Mouse (Mus musculus): ENCODE measurements at regions not wholly inside any gene's neighbourhood (a gene's known extent, or its start where the extent isn't known, plus 50 kb on each side); places are given as distances from the start of the nearest gene placed in this dataset.

- 86% methylated on average over 2 of the region's 2 CpGs for WGBS (ENCODE audit: insufficient replicate concordance)
- H3K4me1 ChIP-seq (ENCODE audit: control insufficient read depth, insufficient read depth, low read length), result no peaks in the 10 kb centered on the region
- H3K9ac ChIP-seq (ENCODE audit: low read depth, low read length), result no peak overlapping the region
- H3K36me3 ChIP-seq (ENCODE audit: control insufficient read depth, insufficient read depth, low read length), result no peaks in the 10 kb centered on the region
- ATAC-seq (replicated peaks; ENCODE audit: insufficient number of reproducible peaks, low FRiP score, low TSS enrichment), result no peak
- H3K27ac ChIP-seq (ENCODE audit: low read depth, low read length), result no peak overlapping the region
- no peaks in the 10 kb centered on the region for H3K9me3 ChIP-seq (replicated peaks; ENCODE audit: control insufficient read depth, low read length)
- H3K27me3 ChIP-seq (ENCODE audit: control insufficient read depth, insufficient read depth, low read length), result no peaks in the 10 kb centered on the region
- H3K4me2 ChIP-seq, result no peak overlapping the region
- H3K4me3 ChIP-seq (ENCODE audit: low read depth, low read length), result no peak overlapping the region
These were observed 117.7 kb downstream of the Pah start for GRCm38 (mm10) chr10:87639339-87639738.

- H3K4me3 ChIP-seq (ENCODE audit: low read depth, low read length), result no peak overlapping the region
- H3K36me3 ChIP-seq (ENCODE audit: control insufficient read depth, insufficient read depth, low read length), result no peaks in the 10 kb centered on the region
- no peaks in the 10 kb centered on the region for H3K27me3 ChIP-seq (ENCODE audit: control insufficient read depth, insufficient read depth, low read length)
- H3K4me2 ChIP-seq, result no peak overlapping the region
- H3K4me1 ChIP-seq (ENCODE audit: control insufficient read depth, insufficient read depth, low read length), result no peaks in the 10 kb centered on the region
- 16% methylated on average over 1 of the region's 1 CpGs for WGBS (ENCODE audit: insufficient replicate concordance)
- no peak for ATAC-seq (replicated peaks; ENCODE audit: insufficient number of reproducible peaks, low FRiP score, low TSS enrichment)
- H3K27ac ChIP-seq (ENCODE audit: low read depth, low read length), result no peak overlapping the region
- no peak overlapping the region for H3K9ac ChIP-seq (ENCODE audit: low read depth, low read length)
- no peaks in the 10 kb centered on the region for H3K9me3 ChIP-seq (replicated peaks; ENCODE audit: control insufficient read depth, low read length)
These were observed 127.5 kb downstream of the Pah start for GRCm38 (mm10) chr10:87649091-87649490.

GRCm38 (mm10) chr10:87652139-87652740 is 130.6 kb downstream of the Pah start:
- no peak for ATAC-seq (replicated peaks; ENCODE audit: insufficient number of reproducible peaks, low FRiP score, low TSS enrichment)
- no peaks in the 10 kb centered on the region for H3K4me1 ChIP-seq (ENCODE audit: control insufficient read depth, insufficient read depth, low read length)
- 79% methylated on average over 8 of the region's 8 CpGs for WGBS (ENCODE audit: insufficient replicate concordance)

GRCm38 (mm10) chr10:87654112-87654511 is 132.5 kb downstream of the Pah start:
- H3K9ac ChIP-seq (ENCODE audit: low read depth, low read length), result no peak overlapping the region
- no peak overlapping the region for H3K27ac ChIP-seq (ENCODE audit: low read depth, low read length)
- no peak for ATAC-seq (replicated peaks; ENCODE audit: insufficient number of reproducible peaks, low FRiP score, low TSS enrichment)
- no peaks in the 10 kb centered on the region for H3K36me3 ChIP-seq (ENCODE audit: control insufficient read depth, insufficient read depth, low read length)
- H3K4me2 ChIP-seq, result no peak overlapping the region
- H3K9me3 ChIP-seq (replicated peaks; ENCODE audit: control insufficient read depth, low read length), result no peaks in the 10 kb centered on the region
- no peaks in the 10 kb centered on the region for H3K27me3 ChIP-seq (ENCODE audit: control insufficient read depth, insufficient read depth, low read length)
- WGBS (ENCODE audit: insufficient replicate concordance), result 77% methylated on average over 4 of the region's 4 CpGs
- no peak overlapping the region for H3K4me3 ChIP-seq (ENCODE audit: low read depth, low read length)
- H3K4me1 ChIP-seq (ENCODE audit: control insufficient read depth, insufficient read depth, low read length), result no peaks in the 10 kb centered on the region

More at GRCm38 (mm10) chr10:87652139-87652740, 130.6 kb downstream of the Pah start:
- H3K36me3 ChIP-seq (ENCODE audit: control insufficient read depth, insufficient read depth, low read length), result no peaks in the 10 kb centered on the region
- H3K27ac ChIP-seq (ENCODE audit: low read depth, low read length), result no peak overlapping the region
- H3K9ac ChIP-seq (ENCODE audit: low read depth, low read length), result no peak overlapping the region
- no peak overlapping the region for H3K4me3 ChIP-seq (ENCODE audit: low read depth, low read length)
- no peak overlapping the region for H3K4me2 ChIP-seq
- H3K9me3 ChIP-seq (replicated peaks; ENCODE audit: control insufficient read depth, low read length), result no peaks in the 10 kb centered on the region
- H3K27me3 ChIP-seq (ENCODE audit: control insufficient read depth, insufficient read depth, low read length), result no peaks in the 10 kb centered on the region

GRCm38 (mm10) chr10:87666020-87666718 is 144.6 kb downstream of the Pah start:
- Histone ChIP-seq H3K36me3 (ENCODE audit: control insufficient read depth, insufficient read depth, low read length) (no peaks in the 10 kb centered on the region), H3K4me1 (ENCODE audit: control insufficient read depth, insufficient read depth, low read length) (no peaks in the 10 kb centered on the region), H3K27ac (ENCODE audit: low read depth, low read length) (no peak overlapping the region), H3K4me3 (ENCODE audit: low read depth, low read length) (no peak overlapping the region), H3K9me3 (replicated peaks; ENCODE audit: control insufficient read depth, low read length) (no peaks in the 10 kb centered on the region), H3K4me2 (no peak overlapping the region), H3K27me3 (ENCODE audit: control insufficient read depth, insufficient read depth, low read length) (no peaks in the 10 kb centered on the region), H3K9ac (ENCODE audit: low read depth, low read length) (no peak overlapping the region)
- 72% methylated on average over 9 of the region's 9 CpGs for WGBS (ENCODE audit: insufficient replicate concordance)
- no peak for ATAC-seq (replicated peaks; ENCODE audit: insufficient number of reproducible peaks, low FRiP score, low TSS enrichment)

GRCm38 (mm10) chr10:87666719-87667387 is 145.3 kb downstream of the Pah start:
- Histone ChIP-seq H3K4me1 (ENCODE audit: control insufficient read depth, insufficient read depth, low read length) (no peaks in the 10 kb centered on the region), H3K27me3 (ENCODE audit: control insufficient read depth, insufficient read depth, low read length) (no peaks in the 10 kb centered on the region), H3K9me3 (replicated peaks; ENCODE audit: control insufficient read depth, low read length) (no peaks in the 10 kb centered on the region), H3K4me2 (no peak overlapping the region), H3K4me3 (ENCODE audit: low read depth, low read length) (no peak overlapping the region), H3K9ac (ENCODE audit: low read depth, low read length) (no peak overlapping the region), H3K36me3 (ENCODE audit: control insufficient read depth, insufficient read depth, low read length) (no peaks in the 10 kb centered on the region), H3K27ac (ENCODE audit: low read depth, low read length) (no peak overlapping the region)
- no peak for ATAC-seq (replicated peaks; ENCODE audit: insufficient number of reproducible peaks, low FRiP score, low TSS enrichment)
- 78% methylated on average over 7 of the region's 7 CpGs for WGBS (ENCODE audit: insufficient replicate concordance)

- Histone ChIP-seq H3K4me2 (no peak overlapping the region; the same call in 1 of the 2 replicates), H3K27ac (ENCODE audit: low read depth, low read length) (no peak overlapping the region), H3K9me3 (replicated peaks; ENCODE audit: control insufficient read depth, low read length) (no peaks in the 10 kb centered on the region), H3K4me1 (ENCODE audit: control insufficient read depth, insufficient read depth, low read length) (no peaks in the 10 kb centered on the region), H3K9ac (ENCODE audit: low read depth, low read length) (no peak overlapping the region), H3K4me3 (ENCODE audit: low read depth, low read length) (no peak overlapping the region), H3K36me3 (ENCODE audit: control insufficient read depth, insufficient read depth, low read length) (no peaks in the 10 kb centered on the region), H3K27me3 (ENCODE audit: control insufficient read depth, insufficient read depth, low read length) (no peaks in the 10 kb centered on the region)
- ATAC-seq (replicated peaks; ENCODE audit: insufficient number of reproducible peaks, low FRiP score, low TSS enrichment), result no peak
- 69% methylated on average over 10 of the region's 10 CpGs for WGBS (ENCODE audit: insufficient replicate concordance)
These were observed 146.1 kb downstream of the Pah start for GRCm38 (mm10) chr10:87667651-87668140.

GRCm38 (mm10) chr10:87674740-87675420 is 153.3 kb downstream of the Pah start:
- no peak for ATAC-seq (replicated peaks; ENCODE audit: insufficient number of reproducible peaks, low FRiP score, low TSS enrichment)
- H3K9ac ChIP-seq (ENCODE audit: low read depth, low read length), result no peak overlapping the region
- H3K27me3 ChIP-seq (ENCODE audit: control insufficient read depth, insufficient read depth, low read length), result no peaks in the 10 kb centered on the region
- no peaks in the 10 kb centered on the region for H3K9me3 ChIP-seq (replicated peaks; ENCODE audit: control insufficient read depth, low read length)
- H3K4me3 ChIP-seq (ENCODE audit: low read depth, low read length), result no peak overlapping the region
- H3K4me2 ChIP-seq, result no peak overlapping the region
- no peaks in the 10 kb centered on the region for H3K36me3 ChIP-seq (ENCODE audit: control insufficient read depth, insufficient read depth, low read length)
- H3K27ac ChIP-seq (ENCODE audit: low read depth, low read length), result no peak overlapping the region
- H3K4me1 ChIP-seq (ENCODE audit: control insufficient read depth, insufficient read depth, low read length), result no peaks in the 10 kb centered on the region
- 65% methylated on average over 5 of the region's 5 CpGs for WGBS (ENCODE audit: insufficient replicate concordance)

Measured in heart, embryonic 11.5 days (tissue).